Mouse (Mus musculus) forebrain, postnatal 0 days (tissue): ENCODE measurements around the gene Zmat5. TPM values are rescaled to one million over a fixed set of nuclear protein-coding genes. Genes with fewer than 3 reads are reported as not detected.

Source experiments
- ATAC-seq: fragments of 200-750 bp; cut with Nextera tagmentation; 2 replicates; pipeline ENCODE4 v1.8.0; 2017; ENCODE audit warnings: mild to moderate bottlenecking, moderate library complexity
- DNase-seq: peaks from one replicate; pipeline ENCODE4 v3.0.0-alpha.2; 2015
- H3K27ac ChIP-seq: fragments of 300-500 bp; sonication (generic); 2 replicates; pipeline ENCODE4 v1.5.1; 2014; ENCODE audit warnings: low read depth, mild to moderate bottlenecking, antibody characterized with exemption, low read length, moderate library complexity, mixed read lengths
- H3K27me3 ChIP-seq: fragments of 300-500 bp; sonication (generic); 2 replicates; pipeline ENCODE4 v1.6.1; 2014; ENCODE audit warnings: mild to moderate bottlenecking, low read length, mixed read lengths; ENCODE audit not compliant: insufficient read depth
- H3K36me3 ChIP-seq: fragments of 300-500 bp; sonication (generic); 2 replicates; pipeline ENCODE4 v1.6.1; 2014; ENCODE audit warnings: mild to moderate bottlenecking, moderate library complexity; ENCODE audit not compliant: insufficient read depth
- H3K4me1 ChIP-seq: fragments of 300-500 bp; sonication (generic); 2 replicates; pipeline ENCODE4 v1.6.1; 2014; ENCODE audit warnings: antibody characterized with exemption; ENCODE audit not compliant: insufficient read depth
- H3K4me2 ChIP-seq: fragments of 300-500 bp; sonication (generic); 2 replicates; pipeline ENCODE4 v1.6.1; 2014; ENCODE audit warnings: low read depth, mild to moderate bottlenecking, moderate library complexity
- H3K4me3 ChIP-seq: fragments of 300-500 bp; sonication (generic); 2 replicates; pipeline ENCODE4 v1.5.1; 2014; ENCODE audit warnings: low read depth, low read length, mixed read lengths
- H3K9ac ChIP-seq: fragments of 300-500 bp; sonication (generic); 2 replicates; pipeline ENCODE4 v1.6.1; 2014; ENCODE audit warnings: mild to moderate bottlenecking
- H3K9me3 ChIP-seq: fragments of 300-500 bp; sonication (generic); 2 replicates; pipeline ENCODE4 v1.6.1; 2016; ENCODE audit warnings: low read length
- CTCF ChIP-seq: sonication (generic); IDR thresholded peaks from 2 replicates; pipeline ENCODE4 v1.5.1; 2016; ENCODE audit warnings: antibody characterized with exemption, control low read depth, low read depth
- WGBS: fragments of 180-500 bp; shearing (Covaris S2); extraction: QIAGEN DNeasy Blood & Tissue Kit; methylation state at CpG from one replicate; pipeline ENCODE4 v1.1.7; 2014; 5-methylcytosine and 5-hydroxymethylcytosine counted together
- polyA plus RNA-seq: library from polyadenylated mRNA; unstranded; fragments of >200 nt; fragmentation: Nextera tagmentation; extraction: Ambion mirVana; gene quantifications from 2 replicates; pipeline ENCODE4 v1.2.1, GENCODE M21; 2015
- total RNA-seq: library from RNA; depleted of rRNA; stranded (reverse); fragments of >200 nt; gene quantifications from 2 replicates; pipeline ENCODE4 v1.2.3, GENCODE M21; 2014

Gene Zmat5
- total and polyA plus RNA-seq, 2 experiments from 2014 or later = 20.6 to 62.6 TPM

- Histone ChIP-seq H3K27ac (no peak overlapping the region), H3K36me3 (peaks cover 43% of the 10 kb centered on the region), H3K27me3 (no peaks in the 10 kb centered on the region), H3K9ac (no peak overlapping the region), H3K9me3 (no peaks in the 10 kb centered on the region), H3K4me2 (no peak overlapping the region), H3K4me3 (no peak overlapping the region), H3K4me1 (no peaks in the 10 kb centered on the region)
- ATAC-seq (no peak), DNase-seq (no peak)
- WGBS = 88% methylated on average over 4 of the region's 4 CpGs
- no peak for TF ChIP-seq CTCF
These were observed 32.7 kb upstream of the Zmat5 start for GRCm38 (mm10) chr11:4671736-4672135.

GRCm38 (mm10) chr11:4674593-4674992, 29.9 kb upstream of the Zmat5 start:
- 100% methylated on average over 1 of the region's 1 CpGs for WGBS
- DNase-seq = no peak
- H3K36me3 ChIP-seq = peaks cover 53% of the 10 kb centered on the region

GRCm38 (mm10) chr11:4675126-4675562, 29.3 kb upstream of the Zmat5 start:
- no peaks in the 10 kb centered on the region for H3K9me3 ChIP-seq
- DNase-seq = no peak
- no peak for ATAC-seq
- peaks cover 54% of the 10 kb centered on the region for H3K36me3 ChIP-seq
- no peak overlapping the region for H3K9ac ChIP-seq
- no peaks in the 10 kb centered on the region for H3K4me1 ChIP-seq
- no peak overlapping the region for H3K4me3 ChIP-seq
- 92% methylated on average over 6 of the region's 6 CpGs for WGBS
- H3K27me3 ChIP-seq = no peaks in the 10 kb centered on the region
- no peak overlapping the region for H3K27ac ChIP-seq
- H3K4me2 ChIP-seq = no peak overlapping the region
- no peak for TF ChIP-seq CTCF

More at GRCm38 (mm10) chr11:4674593-4674992, 29.9 kb upstream of the Zmat5 start:
- H3K9ac ChIP-seq = no peak overlapping the region
- TF ChIP-seq CTCF = no peak
- no peak overlapping the region for H3K4me2 ChIP-seq
- H3K9me3 ChIP-seq = no peaks in the 10 kb centered on the region
- H3K27me3 ChIP-seq = no peaks in the 10 kb centered on the region
- H3K27ac ChIP-seq = no peak overlapping the region
- H3K4me1 ChIP-seq = no peaks in the 10 kb centered on the region
- no peak for ATAC-seq
- H3K4me3 ChIP-seq = no peak overlapping the region

- no peak for TF ChIP-seq CTCF
- Histone ChIP-seq H3K4me3 (no peak overlapping the region), H3K4me1 (no peaks in the 10 kb centered on the region), H3K36me3 (peaks cover 54% of the 10 kb centered on the region), H3K4me2 (no peak overlapping the region), H3K27ac (no peak overlapping the region), H3K27me3 (no peaks in the 10 kb centered on the region), H3K9me3 (no peaks in the 10 kb centered on the region), H3K9ac (no peak overlapping the region)
- ATAC-seq (no peak), DNase-seq (no peak)
- 90% methylated on average over 6 of the region's 6 CpGs for WGBS
These were observed 28.8 kb upstream of the Zmat5 start for GRCm38 (mm10) chr11:4675693-4676092.

GRCm38 (mm10) chr11:4677250-4677872, 27.1 kb upstream of the Zmat5 start:
- TF ChIP-seq CTCF = no peak
- ATAC-seq = no peak
- H3K4me3 ChIP-seq = no peak overlapping the region
- H3K36me3 ChIP-seq = peaks cover 62% of the 10 kb centered on the region
- no peak overlapping the region for H3K9ac ChIP-seq
- H3K27me3 ChIP-seq = no peaks in the 10 kb centered on the region
- H3K9me3 ChIP-seq = no peaks in the 10 kb centered on the region
- no peak overlapping the region for H3K4me2 ChIP-seq
- no peak overlapping the region for H3K27ac ChIP-seq
- 93% methylated on average over 7 of the region's 7 CpGs for WGBS
- DNase-seq = no peak
- no peaks in the 10 kb centered on the region for H3K4me1 ChIP-seq

GRCm38 (mm10) chr11:4678700-4679440, 25.6 kb upstream of the Zmat5 start:
- 78% methylated on average over 13 of the region's 13 CpGs for WGBS
- Histone ChIP-seq H3K9me3 (no peaks in the 10 kb centered on the region), H3K9ac (no peak overlapping the region), H3K4me2 (no peak overlapping the region), H3K27ac (no peak overlapping the region; the same call in 1 of the 2 replicates), H3K36me3 (peaks cover 62% of the 10 kb centered on the region), H3K4me1 (no peaks in the 10 kb centered on the region), H3K4me3 (no peak overlapping the region), H3K27me3 (no peaks in the 10 kb centered on the region)
- TF ChIP-seq CTCF = no peak
- DNase-seq (peak; percentile 33), ATAC-seq (peak; percentile 82)

- DNase-seq (no peak), ATAC-seq (no peak)
- 89% methylated on average over 12 of the region's 12 CpGs for WGBS
- Histone ChIP-seq H3K4me2 (no peak overlapping the region), H3K4me3 (no peak overlapping the region), H3K27ac (no peak overlapping the region), H3K27me3 (no peaks in the 10 kb centered on the region), H3K36me3 (peaks cover 61% of the 10 kb centered on the region), H3K9ac (no peak overlapping the region), H3K9me3 (no peaks in the 10 kb centered on the region), H3K4me1 (no peaks in the 10 kb centered on the region)
- TF ChIP-seq CTCF = no peak
These were observed 25.0 kb upstream of the Zmat5 start for GRCm38 (mm10) chr11:4679441-4679832.
